Mouse (Mus musculus) liver, embryonic 14.5 days (tissue): ENCODE results near the gene Tceanc. TPM values are rescaled to one million over a fixed set of nuclear protein-coding genes. Genes with fewer than 3 reads are reported as not detected.
A peak's percentile ranks its signal among the peaks of the same experiment; 100 is the strongest.

Experiments
- ATAC-seq: fragments of 200-750 bp; cut with Nextera tagmentation; 2 replicates; pipeline ENCODE4 v1.8.0; 2017; ENCODE audit warnings: moderate number of reproducible peaks, mild to moderate bottlenecking, moderate library complexity; ENCODE audit not compliant: insufficient read depth
- DNase-seq, 3 experiments: peaks; one replicate each; pipeline ENCODE4 v3.0.0-alpha.2; 2012 to 2013; ENCODE audit warnings: low read depth in 3 of 3, low spot score in 3 of 3
- H3K27ac ChIP-seq: fragments of 300-500 bp; sonication (generic); 2 replicates; pipeline ENCODE4 v1.5.1; 2014; ENCODE audit warnings: moderate library complexity, mild to moderate bottlenecking, control low read depth, inconsistent platforms
- H3K27me3 ChIP-seq: fragments of 300-500 bp; sonication (generic); 2 replicates; pipeline ENCODE4 v1.6.1; 2014; ENCODE audit warnings: mild to moderate bottlenecking, low read length, moderate library complexity; ENCODE audit not compliant: control insufficient read depth, insufficient read depth
- H3K36me3 ChIP-seq: fragments of 300-500 bp; sonication (generic); replicated peaks from 2 replicates; pipeline ENCODE4 v1.6.1; 2014; ENCODE audit warnings: low read depth; ENCODE audit not compliant: control insufficient read depth, insufficient read depth
- H3K4me1 ChIP-seq, 2 experiments: fragments of 200-500 bp in 1 of 2; fragments of 300-500 bp in 1 of 2; sonication (generic) in 1 of 2; replicated peaks; 2 replicates each; pipeline ENCODE4 v1.6.1; 2012 to 2014; ENCODE audit warnings: antibody characterized with exemption in 1 of 2, inconsistent platforms in 1 of 2, low read length in 1 of 2; ENCODE audit not compliant: control insufficient read depth in 2 of 2, insufficient read depth in 2 of 2
- H3K4me2 ChIP-seq: fragments of 300-500 bp; sonication (generic); 2 replicates; pipeline ENCODE4 v1.6.1; 2014; ENCODE audit warnings: low read depth, mild to moderate bottlenecking, control low read depth, moderate library complexity
- H3K4me3 ChIP-seq, 2 experiments: fragments of 200-500 bp in 1 of 2; fragments of 300-500 bp in 1 of 2; sonication (generic) in 1 of 2; 2 replicates each; pipeline ENCODE4 v1.5.1; 2012 to 2014; ENCODE audit warnings: low read depth in 2 of 2, low read length in 2 of 2, mild to moderate bottlenecking in 2 of 2, control low read depth in 1 of 2, inconsistent platforms in 1 of 2, moderate library complexity in 1 of 2; ENCODE audit not compliant: insufficient read depth in 1 of 2
- H3K9ac ChIP-seq: fragments of 300-500 bp; sonication (generic); replicated peaks from 2 replicates; pipeline ENCODE4 v1.6.1; 2014; ENCODE audit warnings: mild to moderate bottlenecking, control low read depth, moderate library complexity
- H3K9me3 ChIP-seq: fragments of 300-500 bp; sonication (generic); 2 replicates; pipeline ENCODE4 v1.6.1; 2016; ENCODE audit warnings: low read length, mixed read lengths; ENCODE audit not compliant: control insufficient read depth
- CTCF ChIP-seq: IDR thresholded peaks from 2 replicates; pipeline ENCODE4 v1.5.1; 2016; ENCODE audit warnings: antibody characterized with exemption, low read depth, control low read depth
- EP300 ChIP-seq: IDR thresholded peaks from 2 replicates; pipeline ENCODE4 v1.6.1; 2016; ENCODE audit warnings: antibody characterized with exemption, low read depth
- WGBS: fragments of 180-500 bp; shearing (Covaris S2); extraction: QIAGEN DNeasy Blood & Tissue Kit; methylation state at CpG from one replicate; pipeline ENCODE4 v1.1.7; 2014; ENCODE audit not compliant: insufficient replicate concordance; 5-methylcytosine and 5-hydroxymethylcytosine counted together
- polyA plus RNA-seq, 2 experiments: library from polyadenylated mRNA; depleted of rRNA in 1 of 2; stranded (reverse) in 1 of 2; unstranded in 1 of 2; fragments of >200 nt; fragmentation: Nextera tagmentation in 1 of 2; extraction: Ambion mirVana in 1 of 2; gene quantifications; 2 replicates each; pipeline versions ENCODE4 v1.2.1 to v1.2.3; 2012 to 2014

Tceanc gene
- polyA plus RNA-seq, 2 experiments = 1.1 to 2.4 TPM

DNA sequence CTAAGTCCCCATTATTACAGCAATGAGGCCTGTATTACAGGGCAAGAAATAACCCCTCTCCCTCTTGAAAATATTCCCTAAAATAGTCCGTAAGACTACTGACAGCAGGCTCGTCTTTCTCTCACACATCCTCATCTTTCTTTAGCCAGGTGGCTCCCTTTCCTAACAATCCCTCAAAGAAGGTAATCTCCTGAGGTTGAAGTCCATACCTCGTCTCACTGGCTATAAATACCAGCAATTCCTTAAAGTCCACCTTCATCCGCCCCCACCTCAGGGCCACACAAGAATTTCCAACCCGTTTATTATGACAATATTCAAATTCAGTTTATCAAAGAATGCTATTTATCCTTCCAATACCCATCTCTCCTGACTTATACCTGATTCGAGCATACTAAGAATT, 45.8 kb downstream of the Tceanc start:
- no peaks in the 10 kb centered on the region; a peak in 1 of 4 replicates for H3K4me1 ChIP-seq
- no peak for DNase-seq
- H3K9me3 ChIP-seq = no peaks in the 10 kb centered on the region
- no peak overlapping the region for H3K27ac ChIP-seq
- ATAC-seq = no peak
- no peak overlapping the region for H3K4me2 ChIP-seq
- no peak overlapping the region for H3K9ac ChIP-seq
- no peak overlapping the region for H3K4me3 ChIP-seq
- WGBS = 66% methylated on average over 6 of the region's 6 CpGs
- TF ChIP-seq CTCF = no peak
- no peak for TF ChIP-seq EP300
- no peaks in the 10 kb centered on the region for H3K27me3 ChIP-seq
- no peaks in the 10 kb centered on the region; the same call in 1 of the 2 replicates for H3K36me3 ChIP-seq

DNA sequence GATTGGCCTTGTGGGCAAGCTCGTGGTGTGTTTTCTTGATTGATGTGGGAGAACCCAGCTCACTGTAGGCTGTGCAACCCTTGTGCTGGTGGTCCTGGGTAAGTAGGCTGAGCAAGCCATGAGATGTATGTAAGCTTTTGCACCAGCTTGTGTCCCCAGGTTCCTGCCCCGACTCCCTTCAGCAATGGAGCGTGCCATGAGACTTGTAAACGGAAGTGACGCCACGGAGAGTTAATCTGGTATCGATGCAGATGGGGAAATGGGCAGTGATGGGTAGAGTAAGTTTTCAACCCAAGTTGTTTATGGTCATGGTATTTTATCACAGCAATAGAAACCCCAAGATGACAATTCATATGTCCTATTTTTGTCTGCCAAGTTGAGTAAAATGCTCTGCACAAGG, 50.0 kb downstream of the Tceanc start:
- 79% methylated on average over 7 of the region's 7 CpGs for WGBS
- H3K27me3 ChIP-seq = no peaks in the 10 kb centered on the region
- H3K4me2 ChIP-seq = no peak overlapping the region
- no peak for DNase-seq
- no peaks in the 10 kb centered on the region for H3K4me1 ChIP-seq
- TF ChIP-seq EP300 (no peak), CTCF (no peak)
- ATAC-seq = no peak
- H3K9me3 ChIP-seq = no peaks in the 10 kb centered on the region
- H3K4me3 ChIP-seq = no peak overlapping the region
- no peaks in the 10 kb centered on the region for H3K36me3 ChIP-seq
- H3K27ac ChIP-seq = no peak overlapping the region
- no peak overlapping the region for H3K9ac ChIP-seq

- Histone ChIP-seq H3K36me3 (no peaks in the 10 kb centered on the region), H3K4me3 (no peak overlapping the region), H3K27me3 (no peaks in the 10 kb centered on the region), H3K9me3 (no peaks in the 10 kb centered on the region), H3K27ac (no peak overlapping the region), H3K4me1 (no peaks in the 10 kb centered on the region), H3K9ac (no peak overlapping the region), H3K4me2 (no peak overlapping the region)
- TF ChIP-seq EP300 (no peak), CTCF (no peak)
- WGBS = 72% methylated on average over 1 of the region's 1 CpGs
- no peak for DNase-seq
- ATAC-seq = no peak
Observed at GRCm38 (mm10) chrX:166455525-166455924, 62.8 kb downstream of the Tceanc start.

DNA sequence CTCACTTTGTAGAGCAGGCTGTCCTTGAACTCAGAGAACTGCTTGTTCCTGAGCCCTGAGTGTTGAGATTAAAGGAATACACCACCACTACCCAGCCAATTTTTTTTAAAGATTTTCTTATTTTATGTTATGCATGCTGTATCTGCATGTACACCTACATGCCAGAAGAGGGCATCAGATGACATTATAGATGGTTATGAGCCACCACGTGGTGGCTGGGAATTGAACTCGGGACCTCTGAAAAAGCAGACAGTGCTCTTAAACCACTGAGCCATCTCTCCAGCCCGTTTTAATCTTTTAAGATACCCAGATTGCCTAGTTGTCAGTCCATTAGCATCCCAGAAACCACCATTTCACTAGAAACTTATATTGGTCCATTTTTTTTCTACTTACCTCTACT, 64.0 kb downstream of the Tceanc start:
- Histone ChIP-seq H3K27me3 (no peaks in the 10 kb centered on the region), H3K27ac (no peak overlapping the region), H3K4me2 (no peak overlapping the region), H3K9ac (no peak overlapping the region), H3K4me1 (no peaks in the 10 kb centered on the region), H3K9me3 (no peaks in the 10 kb centered on the region), H3K4me3 (no peak overlapping the region), H3K36me3 (no peaks in the 10 kb centered on the region)
- no peak for ATAC-seq
- TF ChIP-seq CTCF (peak; percentile 12; the same call in 1 of the 2 replicates), EP300 (no peak)
- WGBS = 53% methylated on average over 3 of the region's 3 CpGs
- no peak for DNase-seq

- DNase-seq (no peak), ATAC-seq (no peak)
- no peak overlapping the region for H3K4me3 ChIP-seq
- TF ChIP-seq EP300 = no peak
- TF ChIP-seq CTCF = no peak
- no peak overlapping the region for H3K9ac ChIP-seq
- WGBS = 47% methylated on average over 6 of the region's 6 CpGs
- no peaks in the 10 kb centered on the region for H3K4me1 ChIP-seq
- no peaks in the 10 kb centered on the region for H3K9me3 ChIP-seq
- H3K27ac ChIP-seq = no peak overlapping the region
- H3K27me3 ChIP-seq = no peaks in the 10 kb centered on the region
- H3K36me3 ChIP-seq = no peaks in the 10 kb centered on the region
- no peak overlapping the region for H3K4me2 ChIP-seq
Observed at GRCm38 (mm10) chrX:166453532-166453931, 64.8 kb downstream of the Tceanc start.

Other genes starting within 250 kb of the Tceanc start
- gene Trappc2, start 78.0 kb downstream of the Tceanc start, polyA plus RNA-seq (2012; rRNA removed) = 2.4 and 4.3 TPM in 2 replicates
- gene Trappc2, start 78.0 kb downstream of the Tceanc start, polyA plus RNA-seq (2014; fragmentation: Nextera tagmentation; extraction: Ambion mirVana) = 10.4 and 11.5 TPM in 2 replicates
- 0.79 and 1.5 TPM in 2 replicates for gene Ofd1, start 77.9 kb downstream of the Tceanc start, polyA plus RNA-seq (2012; rRNA removed)
- 1.9 and 3.1 TPM in 2 replicates for gene Ofd1, start 77.9 kb downstream of the Tceanc start, polyA plus RNA-seq (2014; fragmentation: Nextera tagmentation; extraction: Ambion mirVana)
- 6.7 and 11.3 TPM in 2 replicates for gene Rab9, start 38.7 kb downstream of the Tceanc start, polyA plus RNA-seq (2012; rRNA removed)
- gene Rab9, start 38.7 kb downstream of the Tceanc start, polyA plus RNA-seq (2014; fragmentation: Nextera tagmentation; extraction: Ambion mirVana) = 22.2 and 22.3 TPM in 2 replicates
- gene Egfl6, start 67.2 kb upstream of the Tceanc start, polyA plus RNA-seq (2012; rRNA removed) = 0.27 and 0.35 TPM in 2 replicates
- gene Egfl6, start 67.2 kb upstream of the Tceanc start, polyA plus RNA-seq (2014; fragmentation: Nextera tagmentation; extraction: Ambion mirVana) = 0.15 and 0.28 TPM in 2 replicates